Mouse (Mus musculus) heart, embryonic 16.5 days (tissue): ENCODE results near the gene Med16. TPM values are rescaled to one million over a fixed set of nuclear protein-coding genes. Genes with fewer than 3 reads are reported as not detected.

ENCODE experiments used
- ATAC-seq: fragments of 200-750 bp; cut with Nextera tagmentation; replicated peaks from 2 replicates; pipeline ENCODE4 v1.8.0; 2017; ENCODE audit warnings: moderate number of reproducible peaks; ENCODE audit not compliant: insufficient read depth, low FRiP score; ENCODE audit errors: extremely low read depth
- H3K27ac ChIP-seq: fragments of 300-500 bp; sonication (generic); 2 replicates; pipeline ENCODE4 v1.5.1; 2014; ENCODE audit warnings: mild to moderate bottlenecking, low read length, control low read depth, moderate library complexity
- H3K27me3 ChIP-seq: fragments of 300-500 bp; sonication (generic); 2 replicates; pipeline ENCODE4 v1.6.1; 2014; ENCODE audit warnings: low read length, mixed read lengths; ENCODE audit not compliant: control insufficient read depth, insufficient read depth
- H3K36me3 ChIP-seq: fragments of 300-500 bp; sonication (generic); 2 replicates; pipeline ENCODE4 v1.6.1; 2014; ENCODE audit not compliant: control insufficient read depth, insufficient read depth
- H3K4me1 ChIP-seq: fragments of 300-500 bp; sonication (generic); 2 replicates; pipeline ENCODE4 v1.6.1; 2014; ENCODE audit warnings: low read length, mixed read lengths; ENCODE audit not compliant: control insufficient read depth, insufficient read depth
- H3K4me2 ChIP-seq: fragments of 300-500 bp; sonication (generic); 2 replicates; pipeline ENCODE4 v1.6.1; 2014; ENCODE audit warnings: low read depth, mild to moderate bottlenecking, control low read depth, low read length
- H3K4me3 ChIP-seq: fragments of 300-500 bp; sonication (generic); 2 replicates; pipeline ENCODE4 v1.5.1; 2014; ENCODE audit warnings: mild to moderate bottlenecking, control low read depth, low read length
- H3K9ac ChIP-seq: fragments of 300-500 bp; sonication (generic); 2 replicates; pipeline ENCODE4 v1.6.1; 2014; ENCODE audit warnings: low read length, control low read depth
- H3K9me3 ChIP-seq: fragments of 300-500 bp; sonication (generic); replicated peaks from 2 replicates; pipeline ENCODE4 v1.6.1; 2016; ENCODE audit warnings: low read length; ENCODE audit not compliant: control insufficient read depth
- WGBS: fragments of 180-500 bp; shearing (Covaris S2); extraction: QIAGEN DNeasy Blood & Tissue Kit; methylation state at CpG from one replicate; pipeline ENCODE4 v1.1.7; 2014; 5-methylcytosine and 5-hydroxymethylcytosine counted together
- microRNA-seq: library from miRNA; unstranded; fragments of <30 nt; microRNA quantifications from one replicate; pipeline ENCODE4, GENCODE M21; 2017
- polyA plus RNA-seq: library from polyadenylated mRNA; unstranded; fragments of >200 nt; fragmentation: Nextera tagmentation; extraction: Ambion mirVana; gene quantifications from 2 replicates; pipeline ENCODE4 v1.2.1, GENCODE M21; 2015

The Med16 gene
- polyA plus RNA-seq, 1 experiment from 2014 or later = 45.2 TPM

DNA sequence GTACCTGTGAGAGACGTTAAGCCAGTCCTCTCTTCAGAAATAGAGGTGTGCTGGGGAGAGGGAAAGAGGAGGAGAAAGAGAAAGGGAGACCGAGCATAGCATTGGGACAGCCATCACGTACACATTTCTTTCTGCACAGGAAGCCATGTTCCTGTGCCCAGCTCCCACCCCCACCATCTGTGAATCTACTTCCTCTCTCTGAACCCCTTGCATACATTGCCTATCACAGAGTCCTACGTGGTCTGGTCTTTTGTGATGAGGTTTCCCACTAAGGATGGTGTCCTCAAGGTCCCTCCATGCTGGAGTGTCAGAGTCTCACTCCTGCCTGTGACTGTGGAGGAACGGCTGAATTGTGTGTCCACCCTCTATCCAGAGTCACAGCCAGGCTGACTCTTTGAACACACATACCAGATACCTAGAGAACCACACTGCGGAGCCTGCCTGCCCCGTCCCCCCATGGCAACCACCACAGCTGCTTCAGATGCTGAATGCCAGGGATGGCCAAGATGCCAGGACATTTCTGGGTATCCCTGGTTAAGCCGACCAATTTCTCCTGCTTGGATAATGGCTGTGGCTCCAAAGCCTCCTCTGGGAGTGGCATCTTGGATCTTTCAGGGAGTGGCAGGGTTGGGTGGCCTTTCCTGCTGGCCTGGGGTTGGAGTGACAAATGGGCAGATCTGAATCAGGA, 58.6 kb downstream of the Med16 start:
- H3K4me1 ChIP-seq = peaks cover 28% of the 10 kb centered on the region
- no peak overlapping the region for H3K4me2 ChIP-seq
- ATAC-seq = no peak
- H3K9me3 ChIP-seq = no peaks in the 10 kb centered on the region
- no peaks in the 10 kb centered on the region for H3K27me3 ChIP-seq
- H3K27ac ChIP-seq = peak overlapping the region; percentile 51
- H3K4me3 ChIP-seq = no peak overlapping the region
- H3K9ac ChIP-seq = no peak overlapping the region
- WGBS = 66% methylated on average over 8 of the region's 8 CpGs
- H3K36me3 ChIP-seq = no peaks in the 10 kb centered on the region

- Histone ChIP-seq H3K4me1 (peaks cover 25% of the 10 kb centered on the region), H3K9ac (no peak overlapping the region), H3K4me2 (no peak overlapping the region), H3K4me3 (no peak overlapping the region), H3K36me3 (no peaks in the 10 kb centered on the region), H3K27ac (no peak overlapping the region), H3K27me3 (no peaks in the 10 kb centered on the region), H3K9me3 (no peaks in the 10 kb centered on the region)
- no peak for ATAC-seq
- 45% methylated on average over 5 of the region's 5 CpGs for WGBS
Observed at GRCm38 (mm10) chr10:79846553-79846952, 62.2 kb downstream of the Med16 start.

Small RNA genes within 50 kb of the gene (microRNA-seq; reads per million reads assigned to microRNA genes)
- not detected for gene Mir6910

Other genes with a start within 250 kb of the Med16 start
- gene Madcam1, start 244.4 kb downstream of the Med16 start, polyA plus RNA-seq = 1.4 and 1.8 TPM in 2 replicates
- gene Tpgs1, start 239.6 kb downstream of the Med16 start, polyA plus RNA-seq = 45.5 and 47.0 TPM in 2 replicates
- gene Cdc34, start 226.7 kb downstream of the Med16 start, polyA plus RNA-seq = 98.0 and 101 TPM in 2 replicates
- 1.1 and 1.3 TPM in 2 replicates for gene Gzmm, start 219.9 kb downstream of the Med16 start, polyA plus RNA-seq
- gene Bsg, start 204.4 kb downstream of the Med16 start, polyA plus RNA-seq = 1,046 and 1,072 TPM in 2 replicates
- gene Hcn2, start 192.3 kb downstream of the Med16 start, polyA plus RNA-seq = not detected in 2 replicates
- 36.1 and 36.3 TPM in 2 replicates for gene Polrmt, start 162.3 kb downstream of the Med16 start, polyA plus RNA-seq
- 0.13 TPM in 1 of 2 replicates, not detected in the other for gene Fgf22, start 153.8 kb downstream of the Med16 start, polyA plus RNA-seq
- gene Rnf126, start 142.0 kb downstream of the Med16 start, polyA plus RNA-seq = 56.0 and 57.4 TPM in 2 replicates
- gene Fstl3, start 131.7 kb downstream of the Med16 start, polyA plus RNA-seq = 22.6 and 26.7 TPM in 2 replicates
- 2.9 and 7.9 TPM in 2 replicates for gene Prss57, start 118.0 kb downstream of the Med16 start, polyA plus RNA-seq
- 59.6 and 67.6 TPM in 2 replicates for gene Palm, start 115.4 kb downstream of the Med16 start, polyA plus RNA-seq
- gene Misp, start 87.9 kb downstream of the Med16 start, polyA plus RNA-seq = 1.8 and 1.9 TPM in 2 replicates
- gene Ptbp1, start 54.5 kb downstream of the Med16 start, polyA plus RNA-seq = 125 and 146 TPM in 2 replicates
- 1.2 and 1.9 TPM in 2 replicates for gene Prtn3, start 34.4 kb downstream of the Med16 start, polyA plus RNA-seq
- 9.1 and 9.8 TPM in 2 replicates for gene Plppr3, start 34.3 kb downstream of the Med16 start, polyA plus RNA-seq
- 0.20 and 1.1 TPM in 2 replicates for gene Elane, start 22.7 kb downstream of the Med16 start, polyA plus RNA-seq
- not detected in 2 replicates for gene Cfd, start 18.1 kb downstream of the Med16 start, polyA plus RNA-seq
- 2.4 and 13.2 TPM in 2 replicates for gene Gm26602, start 1.9 kb upstream of the Med16 start, polyA plus RNA-seq
- 0.49 and 0.64 TPM in 2 replicates for gene Kiss1r, start 8.0 kb upstream of the Med16 start, polyA plus RNA-seq
- gene R3hdm4, start 12.3 kb upstream of the Med16 start, polyA plus RNA-seq = 112 and 114 TPM in 2 replicates
- 1.5 and 2.3 TPM in 2 replicates for gene Arid3a, start 18.1 kb upstream of the Med16 start, polyA plus RNA-seq
- gene Wdr18, start 51.2 kb upstream of the Med16 start, polyA plus RNA-seq = 69.6 TPM in 2 replicates
- gene Grin3b, start 61.8 kb upstream of the Med16 start, polyA plus RNA-seq = 0.25 and 0.35 TPM in 2 replicates
- gene Tmem259, start 75.4 kb upstream of the Med16 start, polyA plus RNA-seq = 10.6 and 13.5 TPM in 2 replicates
- gene Cnn2, start 79.7 kb upstream of the Med16 start, polyA plus RNA-seq = 218 and 255 TPM in 2 replicates
- 3.2 TPM in 2 replicates for gene Abca7, start 87.6 kb upstream of the Med16 start, polyA plus RNA-seq
- gene Arhgap45, start 107.7 kb upstream of the Med16 start, polyA plus RNA-seq = 10.9 and 17.7 TPM in 2 replicates
- gene Polr2e, start 130.9 kb upstream of the Med16 start, polyA plus RNA-seq = 136 and 144 TPM in 2 replicates
- 668 and 748 TPM in 2 replicates for gene Gpx4, start 138.2 kb upstream of the Med16 start, polyA plus RNA-seq
- 11.7 and 13.5 TPM in 2 replicates for gene Sbno2, start 196.6 kb upstream of the Med16 start, polyA plus RNA-seq
- 13.8 and 15.3 TPM in 2 replicates for gene Stk11, start 206.9 kb upstream of the Med16 start, polyA plus RNA-seq
- 1,107 and 1,132 TPM in 2 replicates for gene Atp5d, start 229.7 kb upstream of the Med16 start, polyA plus RNA-seq
- 2.5 TPM in 2 replicates for gene Cbarp, start 231.9 kb upstream of the Med16 start, polyA plus RNA-seq
- 10.3 and 13.0 TPM in 2 replicates for gene Midn, start 239.3 kb upstream of the Med16 start, polyA plus RNA-seq